Mouse (Mus musculus): ENCODE results near the gene Chchd6. TPM values are rescaled to one million over a fixed set of nuclear protein-coding genes. Genes with fewer than 3 reads are reported as not detected.

The Chchd6 gene
- 185 and 201 TPM in 2 replicates for polyA plus RNA-seq (2015; fragmentation: Nextera tagmentation; extraction: Ambion mirVana)

DNA sequence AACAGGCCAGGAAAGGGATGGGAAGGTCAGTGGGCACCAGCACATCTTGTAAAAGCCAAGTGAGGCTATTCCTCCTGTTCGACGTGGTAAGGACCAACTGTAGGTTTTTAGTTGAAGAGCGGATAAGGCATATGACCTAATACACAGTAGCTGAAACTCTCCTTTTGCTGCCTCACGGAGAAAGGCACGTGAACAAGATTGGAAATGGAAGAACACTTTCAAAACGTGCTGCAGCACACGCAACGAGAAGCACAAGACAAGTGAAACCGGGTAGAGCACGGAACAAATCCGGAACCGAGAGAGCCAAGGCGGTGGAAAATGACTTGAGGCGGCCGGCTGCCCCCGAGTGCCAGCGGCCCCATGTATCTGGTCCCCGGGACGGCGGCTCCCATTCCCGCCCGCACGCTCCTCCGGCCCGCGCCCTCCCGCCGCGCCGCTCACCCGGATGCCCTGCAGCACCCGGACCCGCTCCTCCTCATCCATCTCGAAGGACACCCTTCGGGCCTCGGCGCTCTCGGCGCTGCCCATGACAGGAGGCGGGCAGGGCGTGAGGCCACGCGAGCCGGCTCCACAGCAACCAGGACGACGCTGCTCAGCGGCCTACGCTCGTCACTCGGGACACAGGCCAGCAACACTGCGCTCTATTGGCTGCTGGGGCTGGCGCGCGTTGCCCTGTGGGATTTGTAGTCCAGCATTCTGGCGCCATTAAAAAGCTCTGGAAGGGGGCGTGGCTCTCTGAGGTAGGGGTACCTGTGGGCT lies at the start of gene Chchd6:
Gene Chchd6, minus strand, starts transcription at position 635 of the 759 bp plus-strand sequence.
- H3K36me3 ChIP-seq (ENCODE audit: control insufficient read depth, insufficient read depth, low read length), result no peaks in the 10 kb centered on the region
- peaks cover 8% of the 10 kb centered on the region for H3K4me1 ChIP-seq (ENCODE audit: control insufficient read depth, insufficient read depth, low read depth, low read length)
- WGBS, result under 1% methylated on average over 55 of the region's 56 CpGs
- peak within 1 kb of the TSS; percentile 89 for H3K9ac ChIP-seq (ENCODE audit: low read depth, low read length)
- peak; percentile 100 for ATAC-seq
- peak within 1 kb of the TSS; percentile 70 for H3K27ac ChIP-seq (ENCODE audit: low read depth, low read length)
- peak within 1 kb of the TSS; percentile 79 for H3K4me3 ChIP-seq (ENCODE audit: low read length)
- H3K4me2 ChIP-seq (ENCODE audit: low read length), result peak within 1 kb of the TSS; percentile 64
- H3K27me3 ChIP-seq (replicated peaks; ENCODE audit: control insufficient read depth, insufficient read depth, low read length), result no peaks in the 10 kb centered on the region
- H3K9me3 ChIP-seq (ENCODE audit: control insufficient read depth, low read length), result no peaks in the 10 kb centered on the region

DNA sequence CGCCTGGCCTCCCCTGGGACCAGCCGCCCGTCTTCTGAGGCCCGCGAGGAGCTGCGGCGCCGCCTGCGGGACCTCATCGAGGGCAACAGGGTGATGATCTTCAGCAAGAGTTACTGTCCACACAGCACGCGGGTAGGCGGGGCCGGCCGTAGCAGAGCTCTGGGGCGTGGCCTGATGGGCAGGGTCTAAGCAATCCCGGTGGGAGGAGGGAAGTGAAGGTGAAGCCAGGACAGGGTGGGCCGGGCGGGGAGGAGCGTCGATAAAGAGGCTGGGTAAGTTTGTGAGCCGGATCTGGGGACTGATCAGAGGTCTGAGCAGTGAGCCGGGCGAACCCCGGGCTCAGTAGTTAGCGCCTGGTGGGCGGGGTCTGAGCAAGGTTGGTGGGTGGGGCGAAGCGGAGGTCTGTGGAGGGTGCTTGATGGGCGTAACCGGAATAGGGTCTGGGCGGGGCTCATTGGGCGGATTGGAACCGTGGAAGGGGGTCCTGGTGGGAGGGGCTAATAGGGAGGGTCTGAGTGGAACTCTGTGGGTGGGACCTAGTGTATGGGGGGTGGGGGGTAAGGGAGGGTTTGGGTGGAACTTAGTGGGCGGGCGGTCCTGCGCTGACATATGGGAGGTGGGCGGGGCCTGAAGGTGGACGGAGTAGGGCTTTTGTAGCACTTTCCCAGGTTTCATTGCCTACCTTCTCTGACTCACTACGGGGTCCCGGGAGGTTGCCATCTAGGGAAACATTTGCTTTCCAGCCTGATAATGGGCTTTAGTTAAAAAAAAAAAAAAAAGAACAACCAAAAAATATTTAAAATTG lies 49.0 kb upstream of the Chchd6 start:
- peaks cover 3% of the 10 kb centered on the region for H3K4me1 ChIP-seq (ENCODE audit: control insufficient read depth, insufficient read depth, low read depth, low read length)
- no peaks in the 10 kb centered on the region for H3K27me3 ChIP-seq (replicated peaks; ENCODE audit: control insufficient read depth, insufficient read depth, low read length)
- no peaks in the 10 kb centered on the region for H3K9me3 ChIP-seq (ENCODE audit: control insufficient read depth, low read length)
- H3K4me3 ChIP-seq (ENCODE audit: low read length), result peak overlapping the region; percentile 83
- peak overlapping the region; percentile 87 for H3K4me2 ChIP-seq (ENCODE audit: low read length)
- H3K27ac ChIP-seq (ENCODE audit: low read depth, low read length), result peak overlapping the region; percentile 89
- no peaks in the 10 kb centered on the region for H3K36me3 ChIP-seq (ENCODE audit: control insufficient read depth, insufficient read depth, low read length)
- peak overlapping the region; percentile 85 for H3K9ac ChIP-seq (ENCODE audit: low read depth, low read length)
- ATAC-seq, result peak; percentile 93
- under 1% methylated on average over 41 of the region's 41 CpGs for WGBS

DNA sequence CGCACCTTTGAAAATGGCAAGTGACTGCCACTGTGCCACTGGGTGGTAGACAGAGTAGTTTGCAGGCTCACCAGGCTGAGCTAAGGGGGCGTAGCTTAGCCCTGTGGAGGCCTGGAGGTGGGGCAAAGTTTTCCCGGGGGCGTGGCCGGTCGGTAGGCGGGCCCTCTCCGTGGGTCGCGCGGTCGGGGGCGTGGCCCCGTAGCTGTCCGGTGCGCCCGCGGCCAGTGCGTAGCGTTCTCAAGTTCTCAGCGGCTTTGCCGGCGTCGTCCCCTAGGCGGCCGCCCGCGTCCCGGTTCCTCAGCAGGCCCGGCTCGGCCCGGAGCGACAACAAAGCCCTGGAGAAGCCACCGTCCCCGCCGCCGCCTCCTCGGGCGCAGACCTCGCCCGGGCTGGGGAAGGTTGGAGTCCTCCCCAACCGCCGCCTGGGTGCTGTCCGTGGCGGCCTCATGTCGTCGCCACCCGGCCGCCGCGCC lies 48.4 kb upstream of the Chchd6 start, which contains the start of gene Txnrd3:
Gene Txnrd3, plus strand, starts transcription at position 191 of the 473 bp plus-strand sequence.
- H3K9ac ChIP-seq (ENCODE audit: low read depth, low read length), result peak within 1 kb of the TSS; percentile 85
- H3K27ac ChIP-seq (ENCODE audit: low read depth, low read length), result peak within 1 kb of the TSS; percentile 89
- H3K4me2 ChIP-seq (ENCODE audit: low read length), result peak within 1 kb of the TSS; percentile 87
- H3K9me3 ChIP-seq (ENCODE audit: control insufficient read depth, low read length), result no peaks in the 10 kb centered on the region
- peak within 1 kb of the TSS; percentile 83 for H3K4me3 ChIP-seq (ENCODE audit: low read length)
- peaks cover 3% of the 10 kb centered on the region for H3K4me1 ChIP-seq (ENCODE audit: control insufficient read depth, insufficient read depth, low read depth, low read length)
- under 1% methylated on average over 27 of the region's 51 CpGs for WGBS
- H3K36me3 ChIP-seq (ENCODE audit: control insufficient read depth, insufficient read depth, low read length), result no peaks in the 10 kb centered on the region
- peak; percentile 90 for ATAC-seq
- H3K27me3 ChIP-seq (replicated peaks; ENCODE audit: control insufficient read depth, insufficient read depth, low read length), result no peaks in the 10 kb centered on the region

DNA sequence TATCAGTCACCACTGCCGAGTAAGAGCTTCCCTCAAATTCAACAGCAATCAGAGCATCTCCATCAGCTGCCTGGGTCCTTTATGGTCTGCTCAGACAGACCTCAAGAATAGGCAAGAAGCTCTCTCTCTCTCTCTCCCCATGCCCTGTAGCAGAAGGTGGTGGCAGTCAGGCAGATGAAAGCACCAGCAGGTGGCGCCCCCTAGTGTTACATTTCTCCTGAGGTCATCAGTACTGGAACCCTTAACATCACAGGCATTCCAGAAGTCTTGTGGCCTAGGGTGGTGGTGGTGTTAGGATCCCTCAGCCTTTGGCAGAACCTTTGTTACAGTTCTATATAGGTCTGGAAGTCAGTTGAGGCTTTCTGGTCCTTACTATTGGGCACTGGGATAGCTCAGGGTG lies 43.6 kb upstream of the Chchd6 start:
- no peaks in the 10 kb centered on the region; the same call in 1 of the 2 replicates for H3K4me1 ChIP-seq (ENCODE audit: control insufficient read depth, insufficient read depth, low read depth, low read length)
- WGBS, result 44% methylated on average over 2 of the region's 2 CpGs
- H3K9ac ChIP-seq (ENCODE audit: low read depth, low read length), result no peak overlapping the region
- H3K4me2 ChIP-seq (ENCODE audit: low read length), result no peak overlapping the region
- ATAC-seq, result no peak
- H3K36me3 ChIP-seq (ENCODE audit: control insufficient read depth, insufficient read depth, low read length), result no peaks in the 10 kb centered on the region
- H3K27me3 ChIP-seq (replicated peaks; ENCODE audit: control insufficient read depth, insufficient read depth, low read length), result no peaks in the 10 kb centered on the region
- no peak overlapping the region for H3K27ac ChIP-seq (ENCODE audit: low read depth, low read length)
- H3K4me3 ChIP-seq (ENCODE audit: low read length), result no peak overlapping the region
- no peaks in the 10 kb centered on the region for H3K9me3 ChIP-seq (ENCODE audit: control insufficient read depth, low read length)

DNA sequence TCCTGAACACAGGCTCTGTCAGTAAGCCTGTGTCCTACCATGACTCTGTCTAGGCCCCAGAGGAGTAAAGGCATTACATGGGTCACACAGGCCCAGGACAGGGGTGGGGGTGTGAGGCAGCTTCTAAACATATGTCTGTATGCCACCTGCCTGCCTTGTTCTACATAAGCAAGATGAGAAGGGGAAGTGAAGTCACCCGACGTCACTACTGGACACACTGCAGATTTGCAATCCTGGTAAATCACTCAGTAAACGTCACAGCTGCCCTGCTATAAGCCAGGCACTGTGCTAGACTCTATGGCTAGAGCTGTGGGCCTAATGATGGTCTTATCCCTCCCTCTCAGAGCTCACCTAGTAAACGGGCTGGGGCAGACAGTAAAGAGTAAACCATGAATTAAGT lies 42.5 kb upstream of the Chchd6 start:
- H3K4me3 ChIP-seq (ENCODE audit: low read length), result no peak overlapping the region
- no peak overlapping the region for H3K4me2 ChIP-seq (ENCODE audit: low read length)
- no peaks in the 10 kb centered on the region for H3K9me3 ChIP-seq (ENCODE audit: control insufficient read depth, low read length)
- no peak overlapping the region for H3K27ac ChIP-seq (ENCODE audit: low read depth, low read length)
- ATAC-seq, result no peak
- H3K27me3 ChIP-seq (replicated peaks; ENCODE audit: control insufficient read depth, insufficient read depth, low read length), result no peaks in the 10 kb centered on the region
- H3K36me3 ChIP-seq (ENCODE audit: control insufficient read depth, insufficient read depth, low read length), result no peaks in the 10 kb centered on the region
- WGBS, result 82% methylated on average over 4 of the region's 4 CpGs
- no peak overlapping the region for H3K9ac ChIP-seq (ENCODE audit: low read depth, low read length)
- H3K4me1 ChIP-seq (ENCODE audit: control insufficient read depth, insufficient read depth, low read depth, low read length), result no peaks in the 10 kb centered on the region

DNA sequence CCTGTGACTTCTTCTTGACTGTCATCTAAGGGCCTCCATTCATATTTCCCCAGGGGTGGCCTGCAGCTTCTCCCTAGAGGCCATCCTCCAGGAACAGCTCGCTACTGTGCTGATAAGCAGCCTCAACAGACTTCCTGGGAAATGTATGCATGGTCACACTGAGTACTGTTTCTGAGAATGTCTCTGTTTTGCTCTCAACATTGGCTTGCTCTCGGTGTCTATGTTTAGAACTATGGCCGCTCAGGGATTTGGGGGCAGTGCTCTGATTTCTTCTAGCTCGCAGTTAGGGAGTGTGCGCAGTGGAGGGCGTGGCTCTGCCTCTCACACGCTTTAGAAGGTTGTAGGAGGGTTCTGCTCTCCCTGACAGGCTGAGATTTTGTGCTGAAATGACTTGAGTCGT lies 38.9 kb upstream of the Chchd6 start:
- no peaks in the 10 kb centered on the region; the same call in 1 of the 2 replicates for H3K27me3 ChIP-seq (replicated peaks; ENCODE audit: control insufficient read depth, insufficient read depth, low read length)
- no peak for ATAC-seq
- H3K36me3 ChIP-seq (ENCODE audit: control insufficient read depth, insufficient read depth, low read length), result no peaks in the 10 kb centered on the region
- no peak overlapping the region for H3K4me3 ChIP-seq (ENCODE audit: low read length)
- H3K4me2 ChIP-seq (ENCODE audit: low read length), result no peak overlapping the region
- H3K9me3 ChIP-seq (ENCODE audit: control insufficient read depth, low read length), result no peaks in the 10 kb centered on the region
- no peak overlapping the region for H3K9ac ChIP-seq (ENCODE audit: low read depth, low read length)
- WGBS, result 47% methylated on average over 8 of the region's 8 CpGs
- peaks cover 2% of the 10 kb centered on the region; the same call in 1 of the 2 replicates for H3K4me1 ChIP-seq (ENCODE audit: control insufficient read depth, insufficient read depth, low read depth, low read length)
- no peak overlapping the region for H3K27ac ChIP-seq (ENCODE audit: low read depth, low read length)

DNA sequence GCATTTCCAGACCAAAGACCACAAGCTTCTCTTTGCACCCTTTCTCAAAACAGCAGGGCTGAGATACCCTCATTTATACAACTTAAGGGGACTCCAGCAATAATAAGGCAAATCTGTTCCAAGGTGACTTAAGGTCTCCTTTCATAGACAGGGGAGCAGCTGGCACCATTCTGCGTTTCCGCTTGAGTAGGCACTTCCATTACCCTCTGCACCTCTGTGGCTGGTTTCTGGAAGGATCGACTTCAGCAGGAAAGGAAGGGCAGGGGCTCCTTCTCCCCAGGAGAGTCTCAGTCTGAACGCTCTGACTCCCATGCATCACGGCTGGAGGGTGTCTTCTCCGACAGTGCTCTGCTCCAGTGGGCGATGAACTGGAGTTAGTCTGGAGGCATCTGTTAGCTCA lies 37.7 kb upstream of the Chchd6 start:
- ATAC-seq, result peak; percentile 16; the same call in 1 of the 2 replicates
- Histone ChIP-seq H3K4me3 (ENCODE audit: low read length) (no peak overlapping the region), H3K9me3 (ENCODE audit: control insufficient read depth, low read length) (no peaks in the 10 kb centered on the region), H3K27me3 (replicated peaks; ENCODE audit: control insufficient read depth, insufficient read depth, low read length) (no peaks in the 10 kb centered on the region; the same call in 1 of the 2 replicates), H3K4me2 (ENCODE audit: low read length) (no peak overlapping the region), H3K9ac (ENCODE audit: low read depth, low read length) (no peak overlapping the region), H3K4me1 (ENCODE audit: control insufficient read depth, insufficient read depth, low read depth, low read length) (peaks cover 2% of the 10 kb centered on the region; the same call in 1 of the 2 replicates), H3K36me3 (ENCODE audit: control insufficient read depth, insufficient read depth, low read length) (no peaks in the 10 kb centered on the region), H3K27ac (ENCODE audit: low read depth, low read length) (no peak overlapping the region)
- 43% methylated on average over 7 of the region's 7 CpGs for WGBS

DNA sequence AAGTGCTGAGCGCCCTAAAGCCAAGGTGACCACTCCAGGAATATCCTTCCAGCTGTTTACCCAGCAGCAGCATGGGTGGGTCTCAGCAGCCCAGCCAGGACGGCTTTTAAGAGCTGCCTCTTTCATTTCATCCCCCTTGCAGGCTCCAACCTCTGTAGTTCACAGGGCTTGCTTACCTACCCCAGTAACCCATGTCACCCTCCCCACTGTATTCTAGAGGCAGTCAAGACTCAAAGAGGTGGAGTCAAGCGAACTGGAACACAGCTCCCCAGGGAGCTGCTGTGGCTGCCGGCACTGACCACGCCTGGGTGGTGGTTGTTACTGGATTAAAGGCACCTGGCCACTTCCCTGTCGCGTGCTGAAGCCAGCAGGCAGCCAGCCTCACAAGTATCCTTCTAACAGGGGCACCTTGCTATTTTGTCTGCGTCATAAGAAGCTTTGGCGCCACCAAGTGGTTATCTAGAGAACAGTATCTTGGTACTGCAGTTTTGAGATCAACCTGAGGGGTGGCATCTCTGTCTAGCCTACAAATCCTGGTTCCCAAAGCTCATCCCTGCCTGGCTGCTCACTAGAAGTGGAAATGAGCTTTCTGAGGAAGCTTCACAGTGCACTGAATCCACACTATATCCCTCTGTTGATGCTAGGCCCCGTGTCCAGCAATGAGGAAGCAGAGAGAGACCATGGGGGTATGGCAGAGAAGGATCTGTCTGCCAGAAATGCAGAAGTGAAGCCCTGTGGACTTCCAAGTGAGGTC lies 36.5 kb upstream of the Chchd6 start:
- no peak overlapping the region for H3K4me3 ChIP-seq (ENCODE audit: low read length)
- peaks cover 2% of the 10 kb centered on the region; the same call in 1 of the 2 replicates for H3K4me1 ChIP-seq (ENCODE audit: control insufficient read depth, insufficient read depth, low read depth, low read length)
- no peak overlapping the region for H3K27ac ChIP-seq (ENCODE audit: low read depth, low read length)
- ATAC-seq, result peak; percentile 80
- H3K36me3 ChIP-seq (ENCODE audit: control insufficient read depth, insufficient read depth, low read length), result no peaks in the 10 kb centered on the region
- H3K27me3 ChIP-seq (replicated peaks; ENCODE audit: control insufficient read depth, insufficient read depth, low read length), result no peaks in the 10 kb centered on the region; the same call in 1 of the 2 replicates
- H3K9ac ChIP-seq (ENCODE audit: low read depth, low read length), result peak overlapping the region; percentile 38; the same call in 1 of the 2 replicates
- 14% methylated on average over 10 of the region's 10 CpGs for WGBS
- no peaks in the 10 kb centered on the region for H3K9me3 ChIP-seq (ENCODE audit: control insufficient read depth, low read length)
- H3K4me2 ChIP-seq (ENCODE audit: low read length), result peak overlapping the region; percentile 45

Measured in hindbrain, embryonic 16.5 days (tissue).